Mouse (Mus musculus) gonadal fat pad, adult 2 months (tissue): Measurements from ENCODE around the gene Fgfr2. TPM values are rescaled to one million over a fixed set of nuclear protein-coding genes. Genes with fewer than 3 reads are reported as not detected.
A peak's percentile ranks its signal among the peaks of the same experiment; 100 is the strongest.
"Not testable (repeated sequence)": the region's sequence is repeated elsewhere in the genome, so short reads cannot be mapped to it uniquely, and the experiment has no call there.

Source experiments
- DNase-seq: peaks from one replicate; pipeline ENCODE4 v3.0.0-alpha.2; 2012; ENCODE audit warnings: low read depth
- polyA plus RNA-seq: library from polyadenylated mRNA; depleted of rRNA; stranded (reverse); fragments of >200 nt; gene quantifications from 2 replicates; pipeline ENCODE4 v1.2.3, GENCODE M21; 2012

Gene Fgfr2
- polyA plus RNA-seq, 1 experiment, result 33.3 TPM

GRCm38 (mm10) chr7:133120221-133120751 lies 2.9 kb downstream of the Fgfr2 start:
- DNase-seq, result no peak

- DNase-seq, result no peak
Measured at GRCm38 (mm10) chr7:133117815-133118214, 5.3 kb downstream of the Fgfr2 start.

- DNase-seq, result no peak
Measured at GRCm38 (mm10) chr7:133116542-133116941, 6.6 kb downstream of the Fgfr2 start.

GRCm38 (mm10) chr7:133115886-133116285 lies 7.3 kb downstream of the Fgfr2 start:
- DNase-seq, result no peak

- no peak for DNase-seq
Measured at GRCm38 (mm10) chr7:133114847-133115470, 8.2 kb downstream of the Fgfr2 start.

GRCm38 (mm10) chr7:133113185-133113895 lies 9.8 kb downstream of the Fgfr2 start:
- no peak for DNase-seq

- DNase-seq, result no peak
Measured at GRCm38 (mm10) chr7:133112351-133112831, 10.8 kb downstream of the Fgfr2 start.

GRCm38 (mm10) chr7:133109442-133109841 lies 13.7 kb downstream of the Fgfr2 start:
- no peak for DNase-seq

GRCm38 (mm10) chr7:133108695-133109094 lies 14.5 kb downstream of the Fgfr2 start:
- DNase-seq, result no peak

GRCm38 (mm10) chr7:133102578-133102977 lies 20.6 kb downstream of the Fgfr2 start:
- no peak for DNase-seq

- no peak for DNase-seq
Measured at GRCm38 (mm10) chr7:133101070-133101469, 22.1 kb downstream of the Fgfr2 start.

GRCm38 (mm10) chr7:133100178-133100577 lies 23.0 kb downstream of the Fgfr2 start:
- no peak for DNase-seq

GRCm38 (mm10) chr7:133099266-133099665 lies 23.9 kb downstream of the Fgfr2 start:
- no peak for DNase-seq

- peak; percentile 96 for DNase-seq
Measured at GRCm38 (mm10) chr7:133098118-133098793, 24.9 kb downstream of the Fgfr2 start.

- DNase-seq, result not testable (repeated sequence)
Measured at GRCm38 (mm10) chr7:133095610-133096009, 27.5 kb downstream of the Fgfr2 start.

GRCm38 (mm10) chr7:133094711-133095495 lies 28.2 kb downstream of the Fgfr2 start:
- no peak for DNase-seq

GRCm38 (mm10) chr7:133094161-133094560 lies 29.0 kb downstream of the Fgfr2 start:
- no peak for DNase-seq

- no peak for DNase-seq
Measured at GRCm38 (mm10) chr7:133093731-133094130, 29.4 kb downstream of the Fgfr2 start.

- no peak for DNase-seq
Measured at GRCm38 (mm10) chr7:133090641-133091040, 32.5 kb downstream of the Fgfr2 start.

- DNase-seq, result no peak
Measured at GRCm38 (mm10) chr7:133089621-133090260, 33.4 kb downstream of the Fgfr2 start.

- no peak for DNase-seq
Measured at GRCm38 (mm10) chr7:133088830-133089261, 34.3 kb downstream of the Fgfr2 start.
